Mouse (Mus musculus) small intestine, adult 2 months (tissue): ENCODE results near the gene Olfr1240. TPM values are rescaled to one million over a fixed set of nuclear protein-coding genes. Genes with fewer than 3 reads are reported as not detected.

Experiments used
- H3K27ac ChIP-seq: fragments of 200-500 bp; 2 replicates; pipeline ENCODE4 v1.5.1; 2012; ENCODE audit warnings: low read depth, low read length, control low read depth, inconsistent platforms; ENCODE audit not compliant: insufficient read depth
- H3K27me3 ChIP-seq: fragments of 200-500 bp; 2 replicates; pipeline ENCODE4 v1.6.1; 2012; ENCODE audit warnings: mild to moderate bottlenecking, moderate library complexity, low read length, inconsistent platforms; ENCODE audit not compliant: control insufficient read depth, insufficient read depth
- H3K36me3 ChIP-seq: fragments of 200-500 bp; 2 replicates; pipeline ENCODE4 v1.6.1; 2012; ENCODE audit warnings: mild to moderate bottlenecking, low read length, control low read depth, inconsistent platforms; ENCODE audit not compliant: control insufficient read depth, insufficient read depth
- H3K4me1 ChIP-seq: fragments of 200-500 bp; 2 replicates; pipeline ENCODE4 v1.6.1; 2012; ENCODE audit warnings: low read length, inconsistent platforms, mixed read lengths; ENCODE audit not compliant: control insufficient read depth, insufficient read depth, insufficient read length
- H3K4me3 ChIP-seq: fragments of 200-500 bp; 2 replicates; pipeline ENCODE4 v1.5.1; 2012; ENCODE audit warnings: low read depth, mild to moderate bottlenecking, control low read depth, inconsistent platforms, low read length, moderate library complexity
- CTCF ChIP-seq: fragments of 200-500 bp; IDR thresholded peaks from 2 replicates; pipeline ENCODE4 v1.5.1; 2012; ENCODE audit warnings: low read depth, mild to moderate bottlenecking, control low read depth, inconsistent platforms, low read length, moderate library complexity, mixed read lengths; ENCODE audit not compliant: insufficient replicate concordance, insufficient read length; ENCODE audit errors: extremely low read depth
- POLR2A ChIP-seq: fragments of 200-500 bp; IDR thresholded peaks from 2 replicates; pipeline ENCODE4 v1.6.1; 2012; ENCODE audit warnings: low read depth, mild to moderate bottlenecking, control low read depth, inconsistent platforms, low read length, moderate library complexity
- WGBS: fragments of 180-500 bp; shearing (Covaris S2); methylation state at CpG from one replicate; pipeline ENCODE4 v1.1.7; 2018; 5-methylcytosine and 5-hydroxymethylcytosine counted together
- polyA plus RNA-seq: library from polyadenylated mRNA; depleted of rRNA; stranded (reverse); fragments of >200 nt; gene quantifications from 2 replicates; pipeline ENCODE4 v1.2.3, GENCODE M21; 2012; rRNA removed

The Olfr1240 gene
- polyA plus RNA-seq: not detected in 2 replicates

DNA sequence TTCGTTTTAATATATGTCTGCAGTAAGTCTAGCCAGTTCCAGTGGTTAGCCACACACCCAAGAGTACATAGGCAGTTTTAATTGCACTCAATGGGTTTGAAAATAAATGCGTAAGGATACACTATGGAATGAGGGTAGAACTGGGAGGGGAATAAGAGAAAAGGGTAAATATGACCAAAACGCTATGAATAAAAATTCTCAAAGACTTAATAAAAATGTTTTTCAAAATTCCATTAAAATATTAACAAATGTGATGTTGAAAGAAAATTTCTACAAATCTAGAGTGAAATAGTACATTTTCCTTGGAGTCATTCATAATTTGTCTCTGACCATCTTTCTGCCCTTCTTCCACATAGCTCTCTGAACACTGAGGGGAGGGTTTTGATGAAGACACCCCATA lies at the start of gene Olfr1240:
Gene Olfr1240, minus strand, starts transcription at position 101 of the 400 bp plus-strand sequence.
- Histone ChIP-seq H3K36me3 (no peaks in the 10 kb centered on the region), H3K27ac (no peak within 1 kb of the TSS), H3K27me3 (no peaks in the 10 kb centered on the region), H3K4me1 (no peaks in the 10 kb centered on the region), H3K4me3 (no peak within 1 kb of the TSS)
- WGBS: 77% methylated on average over 3 of the region's 3 CpGs
- TF ChIP-seq POLR2A (no peak), CTCF (no peak)

DNA sequence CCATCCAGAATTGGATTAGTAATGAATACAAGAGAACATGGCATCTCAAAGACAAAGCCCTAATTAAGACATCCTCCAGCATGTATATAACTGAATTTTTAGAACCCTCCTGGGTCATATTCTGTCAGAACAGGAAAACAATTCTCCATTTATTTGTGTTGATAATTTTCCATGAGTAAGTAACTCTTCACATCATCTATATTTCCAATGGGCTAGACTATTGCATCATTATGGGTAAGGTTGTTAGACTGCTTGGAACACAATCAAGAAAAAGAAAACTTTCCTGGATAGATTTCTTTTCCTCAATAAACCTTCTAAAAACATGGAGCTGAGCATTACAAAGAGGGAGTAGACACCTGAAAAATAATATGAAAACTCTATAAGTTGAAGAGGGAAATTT lies 44.2 kb upstream of the Olfr1240 start, which contains the start of gene Olfr1241:
Gene Olfr1241, minus strand, starts transcription at position 101 of the 400 bp plus-strand sequence.
- no peak within 1 kb of the TSS for H3K4me3 ChIP-seq
- H3K27ac ChIP-seq: no peak within 1 kb of the TSS
- no peaks in the 10 kb centered on the region for H3K36me3 ChIP-seq
- TF ChIP-seq POLR2A (no peak), CTCF (no peak)
- no peaks in the 10 kb centered on the region for H3K27me3 ChIP-seq
- H3K4me1 ChIP-seq: no peaks in the 10 kb centered on the region

DNA sequence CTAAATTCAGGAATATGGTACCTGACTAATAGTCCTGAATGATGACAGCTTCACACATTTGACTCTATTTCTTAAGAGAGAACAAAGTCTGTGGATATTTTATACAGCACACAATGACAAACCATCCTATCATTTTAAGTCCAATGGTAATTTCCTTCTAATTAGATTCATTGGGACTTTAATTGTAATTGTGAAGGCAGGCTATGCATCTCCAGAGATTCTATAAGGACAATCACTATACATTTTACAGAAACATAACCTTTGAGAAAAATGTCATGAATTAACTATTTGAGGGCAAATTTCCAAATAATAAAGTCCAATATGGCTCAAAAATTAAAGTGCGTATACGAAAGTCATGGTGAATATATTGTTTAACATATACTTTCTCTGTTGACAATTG lies 22.5 kb downstream of the Olfr1240 start, which contains the start of gene Olfr1239:
Gene Olfr1239, minus strand, starts transcription at position 101 of the 400 bp plus-strand sequence.
- WGBS: 92% methylated on average over 2 of the region's 2 CpGs
- Histone ChIP-seq H3K27ac (no peak within 1 kb of the TSS), H3K4me3 (no peak within 1 kb of the TSS), H3K27me3 (no peaks in the 10 kb centered on the region), H3K4me1 (no peaks in the 10 kb centered on the region), H3K36me3 (no peaks in the 10 kb centered on the region)
- TF ChIP-seq CTCF: no peak
- TF ChIP-seq POLR2A: no peak

DNA sequence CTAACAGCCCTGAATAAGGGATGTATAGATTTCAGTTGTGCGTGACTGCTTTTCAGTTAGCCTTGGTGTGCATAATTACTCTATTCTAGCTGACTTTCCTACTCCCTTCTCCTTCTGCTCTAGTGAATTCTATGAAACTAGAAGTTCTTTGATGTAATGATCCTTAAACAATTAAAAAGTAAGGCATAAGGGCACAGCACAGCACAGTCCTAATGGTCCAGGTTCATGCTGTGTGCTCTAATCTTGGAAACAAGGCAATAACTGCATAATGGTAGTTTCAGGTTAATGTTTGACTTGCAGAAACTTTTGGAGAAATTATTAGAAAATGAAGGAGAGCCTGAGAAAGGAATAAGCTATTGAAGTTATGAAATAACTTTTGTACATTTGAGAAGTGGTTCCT lies 28.2 kb downstream of the Olfr1240 start:
- no peak for TF ChIP-seq CTCF
- TF ChIP-seq POLR2A: no peak
- no peak overlapping the region for H3K4me3 ChIP-seq
- 56% methylated on average over 1 of the region's 1 CpGs for WGBS

DNA sequence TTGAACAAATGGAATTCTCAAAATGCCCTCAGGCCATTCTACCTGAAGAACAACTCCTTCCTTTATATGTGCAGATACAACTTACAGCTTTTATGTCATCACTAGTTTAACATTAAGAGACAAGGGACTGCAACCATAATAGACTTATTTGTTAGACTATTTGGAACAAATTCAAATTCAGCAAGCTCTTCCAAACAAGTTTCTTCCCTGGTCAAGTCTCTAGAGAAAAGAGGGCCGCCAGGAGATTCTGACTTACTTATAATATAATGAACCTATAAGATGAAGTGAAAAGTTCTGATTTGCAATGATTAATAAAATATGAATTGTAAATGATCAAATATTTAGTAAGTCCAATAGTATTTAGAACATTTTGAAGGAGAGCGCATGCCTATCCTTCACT lies 33.2 kb downstream of the Olfr1240 start, which contains the start of gene Olfr1238:
Gene Olfr1238, minus strand, starts transcription at position 101 of the 400 bp plus-strand sequence.
- WGBS: 89% methylated on average over 2 of the region's 2 CpGs

More for the DNA sequence above, 28.2 kb downstream of the Olfr1240 start:
- H3K36me3 ChIP-seq: no peaks in the 10 kb centered on the region
- H3K4me1 ChIP-seq: no peaks in the 10 kb centered on the region
- H3K27me3 ChIP-seq: no peaks in the 10 kb centered on the region
- no peak overlapping the region for H3K27ac ChIP-seq

DNA sequence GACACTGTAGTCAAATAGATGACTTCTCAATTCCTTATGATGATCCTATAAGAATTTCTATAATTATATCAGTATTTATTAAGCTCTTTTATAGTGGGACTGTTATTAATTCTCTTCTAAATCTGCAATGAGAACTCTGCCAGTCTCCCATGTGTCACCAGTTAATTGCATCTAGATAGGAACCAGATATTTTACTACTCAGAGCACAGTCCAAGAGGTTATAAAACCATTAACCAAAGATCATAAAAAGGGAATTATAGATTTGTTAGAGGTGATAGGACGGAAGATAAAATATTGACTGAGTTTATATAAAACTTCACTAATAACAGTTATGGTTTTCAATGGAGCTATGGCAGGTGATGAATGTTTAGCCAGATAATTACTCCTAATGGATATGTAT lies 41.9 kb downstream of the Olfr1240 start:
- TF ChIP-seq CTCF (no peak), POLR2A (no peak)
- Histone ChIP-seq H3K27ac (no peak overlapping the region), H3K27me3 (no peaks in the 10 kb centered on the region), H3K4me1 (no peaks in the 10 kb centered on the region), H3K36me3 (no peaks in the 10 kb centered on the region), H3K4me3 (no peak overlapping the region)
- 28% methylated on average over 1 of the region's 1 CpGs for WGBS

More for the DNA sequence above, 33.2 kb downstream of the Olfr1240 start, which contains the start of gene Olfr1238:
- no peak for TF ChIP-seq POLR2A
- no peak for TF ChIP-seq CTCF
- H3K4me1 ChIP-seq: no peaks in the 10 kb centered on the region
- no peaks in the 10 kb centered on the region for H3K27me3 ChIP-seq
- H3K36me3 ChIP-seq: no peaks in the 10 kb centered on the region
- H3K4me3 ChIP-seq: no peak within 1 kb of the TSS
- H3K27ac ChIP-seq: no peak within 1 kb of the TSS

Other genes with a start within 250 kb of the Olfr1240 start
- gene Olfr1226, start 243.0 kb downstream of the Olfr1240 start, polyA plus RNA-seq: not detected in 2 replicates
- not detected in 2 replicates for gene Olfr1228, start 188.9 kb downstream of the Olfr1240 start, polyA plus RNA-seq
- not detected in 2 replicates for gene Olfr1229, start 155.0 kb downstream of the Olfr1240 start, polyA plus RNA-seq
- gene Olfr1230, start 145.7 kb downstream of the Olfr1240 start, polyA plus RNA-seq: not detected in 2 replicates
- gene Olfr1231, start 135.9 kb downstream of the Olfr1240 start, polyA plus RNA-seq: not detected in 2 replicates
- gene Olfr1232, start 113.3 kb downstream of the Olfr1240 start, polyA plus RNA-seq: not detected in 2 replicates
- not detected in 2 replicates for gene Olfr1233, start 100.6 kb downstream of the Olfr1240 start, polyA plus RNA-seq
- not detected in 2 replicates for gene Olfr1234, start 78.1 kb downstream of the Olfr1240 start, polyA plus RNA-seq
- gene Olfr1238, start 33.3 kb downstream of the Olfr1240 start, polyA plus RNA-seq: not detected in 2 replicates
- not detected in 2 replicates for gene Olfr1239, start 22.6 kb downstream of the Olfr1240 start, polyA plus RNA-seq
- not detected in 2 replicates for gene Olfr1241, start 44.1 kb upstream of the Olfr1240 start, polyA plus RNA-seq
- not detected in 2 replicates for gene Olfr1242, start 55.3 kb upstream of the Olfr1240 start, polyA plus RNA-seq
- not detected in 2 replicates for gene Olfr1243, start 88.5 kb upstream of the Olfr1240 start, polyA plus RNA-seq
- not detected in 2 replicates for gene Olfr1245, start 135.4 kb upstream of the Olfr1240 start, polyA plus RNA-seq
- not detected in 2 replicates for gene Olfr1246, start 150.2 kb upstream of the Olfr1240 start, polyA plus RNA-seq
- gene Olfr1247, start 171.1 kb upstream of the Olfr1240 start, polyA plus RNA-seq: not detected in 2 replicates
- not detected in 2 replicates for gene Olfr1248, start 175.2 kb upstream of the Olfr1240 start, polyA plus RNA-seq
- gene Olfr1249, start 192.0 kb upstream of the Olfr1240 start, polyA plus RNA-seq: not detected in 2 replicates
- gene Olfr1250, start 218.5 kb upstream of the Olfr1240 start, polyA plus RNA-seq: not detected in 2 replicates
- not detected in 2 replicates for gene Olfr1251, start 228.9 kb upstream of the Olfr1240 start, polyA plus RNA-seq